Mouse (Mus musculus) common myeloid progenitor, adult 5-6 weeks (primary cell): ENCODE data around the gene Lasp1. TPM values are rescaled to one million over a fixed set of nuclear protein-coding genes. Genes with fewer than 3 reads are reported as not detected.
"Not testable (repeated sequence)": the region's sequence is repeated elsewhere in the genome, so short reads cannot be mapped to it uniquely, and the experiment has no call there.

ENCODE experiments used
- ATAC-seq: replicated peaks from 2 replicates; pipeline ENCODE4 v1.8.0; 2016; ENCODE audit warnings: low read depth, mild to moderate bottlenecking, moderate TSS enrichment, inconsistent platforms; ENCODE audit not compliant: poor library complexity, severe bottlenecking
- total RNA-seq: library from RNA; stranded (forward); fragments of 200-1000, 187-1606 nt; gene quantifications from 2 replicates; pipeline ENCODE4 v1.2.3, GENCODE M21; 2017

Lasp1 gene
- total RNA-seq, 1 experiment from 2014 or later: 126 TPM

GRCm38 (mm10) chr11:97850367-97850766 is 51.6 kb downstream of the Lasp1 start:
- ATAC-seq: no peak

GRCm38 (mm10) chr11:97851601-97852000 is 52.8 kb downstream of the Lasp1 start:
- no peak for ATAC-seq

GRCm38 (mm10) chr11:97855473-97855872 is 56.7 kb downstream of the Lasp1 start:
- no peak for ATAC-seq

- no peak for ATAC-seq
Observed at GRCm38 (mm10) chr11:97862148-97862547, 63.3 kb downstream of the Lasp1 start.

- ATAC-seq: no peak
Observed at GRCm38 (mm10) chr11:97865421-97865820, 66.6 kb downstream of the Lasp1 start.

GRCm38 (mm10) chr11:97866091-97866888 is 67.5 kb downstream of the Lasp1 start:
- ATAC-seq: no peak

GRCm38 (mm10) chr11:97867591-97867990 is 68.8 kb downstream of the Lasp1 start:
- no peak for ATAC-seq

GRCm38 (mm10) chr11:97872378-97872777 is 73.6 kb downstream of the Lasp1 start:
- not testable (repeated sequence) for ATAC-seq

- ATAC-seq: no peak
Observed at GRCm38 (mm10) chr11:97874396-97874795, 75.6 kb downstream of the Lasp1 start.

- no peak for ATAC-seq
Observed at GRCm38 (mm10) chr11:97877341-97877740, 78.5 kb downstream of the Lasp1 start.

GRCm38 (mm10) chr11:97880362-97880761 is 81.6 kb downstream of the Lasp1 start:
- no peak for ATAC-seq

- ATAC-seq: peak; percentile 57
Observed at GRCm38 (mm10) chr11:97883542-97883917, 84.7 kb downstream of the Lasp1 start.

GRCm38 (mm10) chr11:97883918-97884600 is 85.3 kb downstream of the Lasp1 start, which contains the start of gene Fbxo47:
Gene Fbxo47 (minus strand): TSS chr11:97884154.
- peak; percentile 96 for ATAC-seq

- no peak for ATAC-seq
Observed at GRCm38 (mm10) chr11:97884601-97885185, 85.9 kb downstream of the Lasp1 start.

- ATAC-seq: no peak
Observed at GRCm38 (mm10) chr11:97885296-97885915, 86.6 kb downstream of the Lasp1 start.

Other genes with a start within 250 kb of the Lasp1 start
- not detected in 2 replicates for gene Srcin1, start 222.8 kb upstream of the Lasp1 start, total RNA-seq
- 1.8 and 2.7 TPM in 2 replicates for gene Epop, start 169.3 kb upstream of the Lasp1 start, total RNA-seq
- gene Mllt6, start 135.6 kb upstream of the Lasp1 start, total RNA-seq: 4.9 and 9.7 TPM in 2 replicates
- 2.8 and 5.6 TPM in 2 replicates for gene Cisd3, start 113.2 kb upstream of the Lasp1 start, total RNA-seq
- gene Pcgf2, start 98.5 kb upstream of the Lasp1 start, total RNA-seq: 0.82 and 1.0 TPM in 2 replicates
- gene Psmb3, start 95.6 kb upstream of the Lasp1 start, total RNA-seq: 109 and 147 TPM in 2 replicates
- gene Pip4k2b, start 54.3 kb upstream of the Lasp1 start, total RNA-seq: 38.5 and 55.8 TPM in 2 replicates
- 14.5 and 21.8 TPM in 2 replicates for gene Cwc25, start 32.4 kb upstream of the Lasp1 start, total RNA-seq
- gene 1700001P01Rik, start 23.1 kb upstream of the Lasp1 start, total RNA-seq: not detected in 2 replicates
- 2,081 and 2,105 TPM in 2 replicates for gene Rpl23, start 16.6 kb upstream of the Lasp1 start, total RNA-seq
- gene B230217C12Rik, start 41.8 kb downstream of the Lasp1 start, total RNA-seq: 0.69 and 1.7 TPM in 2 replicates
- 0.09 and 1.1 TPM in 2 replicates for gene Fbxo47, start 85.2 kb downstream of the Lasp1 start, total RNA-seq
- gene Plxdc1, start 187.4 kb downstream of the Lasp1 start, total RNA-seq: 1.2 and 3.3 TPM in 2 replicates
- 1.2 and 2.2 TPM in 2 replicates for gene Arl5c, start 197.2 kb downstream of the Lasp1 start, total RNA-seq
- not detected in 2 replicates for gene Cacnb1, start 224.0 kb downstream of the Lasp1 start, total RNA-seq
- 1,577 and 1,620 TPM in 2 replicates for gene Rpl19, start 227.7 kb downstream of the Lasp1 start, total RNA-seq